28 mouse cellular contexts compared by ENCODE assay signal in the genomic region with DNA sequence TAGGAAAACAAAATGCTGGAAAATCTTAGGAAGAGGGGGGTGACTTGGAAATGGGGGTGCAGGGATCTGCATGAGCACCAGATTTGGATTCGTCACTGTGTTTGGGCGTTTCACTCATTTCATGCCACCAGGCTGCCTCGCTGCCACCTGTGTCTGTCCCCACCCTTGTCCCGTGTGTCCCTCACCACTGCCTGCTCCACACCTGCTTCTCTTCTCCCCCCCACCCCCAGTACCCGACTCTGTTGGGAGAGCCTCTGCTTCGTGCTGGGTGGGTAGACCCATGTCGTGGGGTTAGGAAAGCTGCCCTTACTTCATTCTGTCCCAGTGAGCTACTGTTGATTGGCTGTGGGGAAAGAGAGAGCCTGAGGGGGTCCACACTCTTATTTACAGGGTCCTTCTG. TPM values are rescaled to one million over a fixed set of nuclear protein-coding genes. Genes with fewer than 3 reads are reported as not detected.
DNase-seq lines count a peak whose midpoint lies in the region; ATAC-seq and TF ChIP-seq lines count a peak whose summit lies in the region.
"Had no signal": no experiment of that assay in that cellular context is flagged by ENCODE, and none has a peak within 500 bp of the region (broad histone marks: within the 10 kb centered on the region; RNA-seq: fewer than 3 reads in every experiment).

No protein-coding gene starts in this region.

- H3K4me3 ChIP-seq in gastrocnemius, adult 2 months = no peak overlapping the region
- no peak overlapping the region for H3K4me3 ChIP-seq in heart, embryonic 12.5 days
- H3K4me3 ChIP-seq: forebrain, embryonic 13.5 days; hindbrain, embryonic 10.5 days; hindbrain, embryonic 15.5 days; kidney, embryonic 15.5 days; neural tube, embryonic 15.5 days; stomach, embryonic 15.5 days had no signal

- peaks cover 73% of the 10 kb centered on the region for H3K36me3 ChIP-seq in heart, embryonic 12.5 days

- no peak for ATAC-seq in heart, embryonic 12.5 days (ENCODE audit: insufficient number of reproducible peaks, low FRiP score)
- no peak for ATAC-seq in monocyte, adult 5-6 weeks (replicated peaks; ENCODE audit: insufficient number of reproducible peaks, low FRiP score, low TSS enrichment, poor library complexity, severe bottlenecking)
- ATAC-seq: activated CD4-positive, CD25-positive, alpha-beta regulatory T cell, adult 4 months; forebrain, embryonic 13.5 days had no signal

- peaks cover 98% of the 10 kb centered on the region for H3K4me1 ChIP-seq in heart, embryonic 12.5 days (replicated peaks)

- 85% methylated on average over 7 of the region's 7 CpGs for WGBS in heart, embryonic 12.5 days

- peak overlapping the region; percentile 84 for H3K27ac ChIP-seq in gastrocnemius, adult 2 months
- H3K27ac ChIP-seq in heart, embryonic 12.5 days (ENCODE audit: poor library complexity, severe bottlenecking) = peak overlapping the region; percentile 93
- H3K27ac ChIP-seq: forebrain, embryonic 13.5 days; hindbrain, embryonic 10.5 days; hindbrain, embryonic 15.5 days; kidney, embryonic 15.5 days; liver, embryonic 14.5 days; neural tube, embryonic 15.5 days; stomach, embryonic 15.5 days had no signal

- peak overlapping the region; percentile 48 for H3K9ac ChIP-seq in heart, embryonic 12.5 days
- H3K9ac ChIP-seq: forebrain, embryonic 13.5 days; hindbrain, embryonic 15.5 days; kidney, embryonic 15.5 days; liver, embryonic 14.5 days; neural tube, embryonic 15.5 days; stomach, embryonic 15.5 days had no signal

- no peak for TF ChIP-seq CTCF in gastrocnemius, adult 2 months (IDR thresholded peaks at IDR 0.05)

- no peak overlapping the region for H3K4me2 ChIP-seq in heart, embryonic 12.5 days
- H3K4me2 ChIP-seq: forebrain, embryonic 13.5 days; hindbrain, embryonic 15.5 days; kidney, embryonic 15.5 days; neural tube, embryonic 15.5 days; stomach, embryonic 15.5 days had no signal

- H3K27me3 ChIP-seq in heart, embryonic 12.5 days (replicated peaks) = no peaks in the 10 kb centered on the region
- H3K27me3 ChIP-seq: CH12.LX; forebrain, embryonic 13.5 days; hindbrain, embryonic 15.5 days; kidney, embryonic 15.5 days; neural tube, embryonic 15.5 days; stomach, embryonic 15.5 days had no signal

- H3K9me3 ChIP-seq in heart, embryonic 12.5 days (replicated peaks) = no peaks in the 10 kb centered on the region
- H3K9me3 ChIP-seq: forebrain, embryonic 13.5 days; hindbrain, embryonic 10.5 days; hindbrain, embryonic 15.5 days; kidney, embryonic 15.5 days; neural tube, embryonic 15.5 days; stomach, embryonic 15.5 days had no signal

- intact Hi-C loops in gastrocnemius, adult 2 months (cut with DNase I) = no loop called here
- intact Hi-C loops in gastrocnemius, postnatal 36 days (cut with DNase I) = no loop called here

- no peak for DNase-seq in gastrocnemius, adult 2 months
- no peak for DNase-seq in gastrocnemius, postnatal 36 days
- DNase-seq in heart, adult 18-20 months = no peak
- DNase-seq in brain, adult 2 months (ENCODE audit: low read depth, low spot score) = peak; percentile 32
- peak; percentile 31 for DNase-seq in thymus, postnatal 25 days
- no peak for DNase-seq in adrenal gland, postnatal 36 days
- DNase-seq: cerebellum, adult 11 months; cerebellum, adult 9-10 months; cerebellum, postnatal 36 days; gastrocnemius, postnatal 25 days; kidney, adult 18-20 months; liver; lung, adult 2 months; lung, postnatal 10 days; midbrain, embryonic 14.5 days; retina, postnatal 1 day; right cerebral cortex, postnatal 14 days had no signal

RNA-seq across cellular contexts. Expression of a gene that starts 6.8 kb away (rescaled TPM):
- total RNA-seq in gastrocnemius, adult 2 months (2021) = 1 to 10 TPM; 7.2 to 7.9 TPM
- 1 to 10 TPM; 5.6 to 7.4 TPM for total RNA-seq in gastrocnemius, postnatal 36 days (2021)
- polyA plus RNA-seq in heart, embryonic 12.5 days (2016; fragmentation: Nextera tagmentation; extraction: Ambion mirVana) = 27.6 and 30.8 TPM in 2 replicates
- total RNA-seq in heart, adult 18-20 months (2021) = 10 to 100 TPM; 15.2 to 15.4 TPM
- total RNA-seq in monocyte, adult 5-6 weeks (2017) = 32.0 to 47.3 TPM (median 32.7 TPM) in 3 replicates
- total RNA-seq in adrenal gland, postnatal 36 days (2021) = 10 to 100 TPM; 23.7 to 25.5 TPM

RNA-seq across cellular contexts. Expression of a gene that starts 30.2 kb away (rescaled TPM):
- total RNA-seq in gastrocnemius, adult 2 months (2021) = 10 to 100 TPM; 10.5 to 11.3 TPM
- 10 to 100 TPM in 1 of 2 experiments, 1 to 10 TPM in 1; 9.5 to 10.5 TPM for total RNA-seq in gastrocnemius, postnatal 36 days (2021)
- 26.5 and 28.4 TPM in 2 replicates for polyA plus RNA-seq in heart, embryonic 12.5 days (2016; fragmentation: Nextera tagmentation; extraction: Ambion mirVana)
- total RNA-seq in heart, adult 18-20 months (2021) = 10 to 100 TPM; 13.9 to 17.4 TPM
- total RNA-seq in monocyte, adult 5-6 weeks (2017) = 35.6 to 52.4 TPM (median 42.1 TPM) in 3 replicates
- 10 to 100 TPM; 20.0 to 21.8 TPM for total RNA-seq in adrenal gland, postnatal 36 days (2021)

RNA-seq across cellular contexts. Expression of a gene that starts 30.2 kb away (rescaled TPM):
- total RNA-seq in gastrocnemius, adult 2 months (2021) = under 1 TPM; 0.08 to 0.33 TPM
- under 1 TPM; 0.13 to 0.17 TPM for total RNA-seq in gastrocnemius, postnatal 36 days (2021)
- polyA plus RNA-seq in heart, embryonic 12.5 days (2016; fragmentation: Nextera tagmentation; extraction: Ambion mirVana) = 1.1 and 1.5 TPM in 2 replicates
- under 1 TPM in 1 of 2 experiments, not detected in 1; 0.12 TPM for total RNA-seq in heart, adult 18-20 months (2021)
- 0.29 TPM in 1 of 3 replicates, not detected in the others for total RNA-seq in monocyte, adult 5-6 weeks (2017)
- total RNA-seq in adrenal gland, postnatal 36 days (2021) = under 1 TPM; 0.10 to 0.26 TPM

RNA-seq across cellular contexts. Expression of a gene that starts 35.9 kb away (rescaled TPM):
- total RNA-seq in gastrocnemius, adult 2 months (2021) = not detected
- 1 to 10 TPM; 1.1 to 1.5 TPM for total RNA-seq in gastrocnemius, postnatal 36 days (2021)
- polyA plus RNA-seq in heart, embryonic 12.5 days (2016; fragmentation: Nextera tagmentation; extraction: Ambion mirVana) = 8.5 and 11.6 TPM in 2 replicates
- total RNA-seq in heart, adult 18-20 months (2021) = 1 to 10 TPM; 1.0 to 1.4 TPM
- 1.7 TPM in 2 of 3 replicates, not detected in the other for total RNA-seq in monocyte, adult 5-6 weeks (2017)
- total RNA-seq in adrenal gland, postnatal 36 days (2021) = 1 to 10 TPM; 4.5 to 5.8 TPM
- total RNA-seq: CH12.LX had no signal

RNA-seq across cellular contexts. Expression of a gene that starts 45.9 kb away (rescaled TPM):
- total RNA-seq in gastrocnemius, adult 2 months (2021) = 100 to 1,000 TPM in 1 of 2 experiments, 10 to 100 TPM in 1; 95.2 to 101 TPM
- 10 to 100 TPM; 86.9 to 96.5 TPM for total RNA-seq in gastrocnemius, postnatal 36 days (2021)
- polyA plus RNA-seq in heart, embryonic 12.5 days (2016; fragmentation: Nextera tagmentation; extraction: Ambion mirVana) = 208 and 213 TPM in 2 replicates
- total RNA-seq in heart, adult 18-20 months (2021) = 100 to 1,000 TPM; 165 to 170 TPM
- total RNA-seq in monocyte, adult 5-6 weeks (2017) = 42.2 to 79.7 TPM (median 47.8 TPM) in 3 replicates
- total RNA-seq in adrenal gland, postnatal 36 days (2021) = 100 to 1,000 TPM; 173 to 181 TPM

Comparison
In these comparisons a context has a peak if more than half of its experiments do, and no peak if none do; other contexts are left out.
1. DNase-seq: peak in brain, adult 2 months (single experiment) and thymus, postnatal 25 days (single experiment); none in gastrocnemius, adult 2 months (single experiment), gastrocnemius, postnatal 36 days (0 of 2), heart, adult 18-20 months (0 of 2) and adrenal gland, postnatal 36 days (0 of 2).